Mouse (Mus musculus) heart, adult 2 months (tissue): ENCODE measurements around the gene Cpz.

Source experiments
- CTCF ChIP-seq: fragments of 200-600 bp; IDR thresholded peaks from 2 replicates; pipeline ENCODE4 v1.8.1; 2022; ENCODE audit warnings: antibody characterized with exemption, mild to moderate bottlenecking, moderate library complexity
- EP300 ChIP-seq: fragments of 200-500 bp; IDR thresholded peaks from 2 replicates; pipeline ENCODE4 v1.6.1; 2011; ENCODE audit warnings: low read depth, low read length, control low read depth; ENCODE audit not compliant: insufficient read depth
- POLR2A ChIP-seq: fragments of 200-500 bp; IDR thresholded peaks from 2 replicates; pipeline ENCODE4 v1.6.1; 2011; ENCODE audit warnings: mild to moderate bottlenecking, low read depth, low read length, control low read depth; ENCODE audit not compliant: insufficient read depth

DNA sequence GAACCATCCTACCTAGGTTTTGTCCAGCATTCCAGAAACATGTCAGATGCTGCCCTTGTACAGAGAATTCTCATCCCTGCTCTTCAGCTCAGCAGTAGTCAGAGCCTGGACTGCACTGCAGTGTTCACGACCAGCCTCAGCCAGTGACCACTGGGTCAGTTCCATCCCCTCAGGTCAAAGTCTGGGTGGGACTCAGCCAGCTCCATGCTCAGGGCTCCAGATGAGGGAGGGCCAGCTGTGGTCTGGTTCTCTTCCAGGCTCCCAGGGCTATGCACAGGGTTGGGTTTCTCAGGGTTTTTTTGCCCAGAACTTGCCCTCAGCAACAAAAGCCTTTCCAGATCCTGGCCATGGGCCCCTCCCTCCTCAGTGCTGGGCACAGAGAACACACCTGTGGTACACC lies 12.0 kb upstream of the Cpz start:
- no peak for TF ChIP-seq EP300
- TF ChIP-seq CTCF = no peak
- TF ChIP-seq POLR2A = no peak
